Mouse (Mus musculus) monocyte, adult 2 months (primary cell): ENCODE data around the gene Klhl41.
"Not testable (repeated sequence)": the region's sequence is repeated elsewhere in the genome, so short reads cannot be mapped to it uniquely, and the experiment has no call there.

Experiments used
- DNase-seq, 2 experiments: peaks; one replicate each; pipeline ENCODE4 v3.0.0; 2022; ENCODE audit warnings: low spot score in 2 of 2, low read depth in 1 of 2

Klhl41 gene

GRCm38 (mm10) chr2:69669853-69670252, at the start of gene Klhl41:
Gene Klhl41, plus strand, starts transcription at chr2:69670120.
- no peak for DNase-seq

- DNase-seq: no peak
Measured at GRCm38 (mm10) chr2:69629215-69629614, 40.7 kb upstream of the Klhl41 start.

DNA sequence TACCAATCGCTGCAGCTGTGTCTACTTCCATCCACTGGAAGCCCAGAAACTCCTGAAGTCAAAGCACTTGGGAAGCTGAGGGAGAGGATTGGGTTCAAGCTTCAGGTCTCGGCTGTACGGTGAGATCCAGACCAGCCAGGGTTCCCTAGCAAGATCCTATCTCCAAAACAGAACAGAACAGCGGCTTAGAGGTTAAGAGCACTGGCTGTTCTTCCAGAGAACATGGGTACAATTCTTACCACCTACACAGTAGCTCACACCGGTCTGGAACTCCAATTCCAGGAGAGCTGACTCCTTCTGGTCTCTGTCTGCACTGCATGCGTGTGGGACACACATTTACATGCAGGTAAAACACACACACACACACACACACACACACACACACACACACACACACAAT, 40.0 kb upstream of the Klhl41 start:
- DNase-seq: no peak

DNA sequence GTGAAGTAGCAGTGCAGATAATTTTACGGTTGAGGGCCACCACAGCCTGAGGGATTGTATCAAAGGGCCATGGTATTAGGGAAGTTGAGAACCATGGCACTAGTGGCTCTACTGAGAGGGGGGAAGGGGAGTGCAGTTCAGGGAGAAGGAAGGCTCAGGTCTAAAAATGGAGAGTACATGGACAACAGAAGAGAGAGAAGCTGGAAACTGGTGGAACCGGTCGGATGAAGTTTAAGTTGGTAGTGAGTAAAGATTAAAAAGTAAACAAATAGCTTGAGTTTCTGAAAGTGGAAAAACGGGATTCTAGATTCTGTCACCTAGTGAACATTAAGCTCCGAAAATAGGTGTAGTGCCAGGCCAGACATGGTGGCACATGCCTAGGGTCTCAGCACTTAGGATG, 39.1 kb upstream of the Klhl41 start:
- no peak for DNase-seq

- no peak for DNase-seq
Measured at GRCm38 (mm10) chr2:69631449-69631848, 38.5 kb upstream of the Klhl41 start.

DNA sequence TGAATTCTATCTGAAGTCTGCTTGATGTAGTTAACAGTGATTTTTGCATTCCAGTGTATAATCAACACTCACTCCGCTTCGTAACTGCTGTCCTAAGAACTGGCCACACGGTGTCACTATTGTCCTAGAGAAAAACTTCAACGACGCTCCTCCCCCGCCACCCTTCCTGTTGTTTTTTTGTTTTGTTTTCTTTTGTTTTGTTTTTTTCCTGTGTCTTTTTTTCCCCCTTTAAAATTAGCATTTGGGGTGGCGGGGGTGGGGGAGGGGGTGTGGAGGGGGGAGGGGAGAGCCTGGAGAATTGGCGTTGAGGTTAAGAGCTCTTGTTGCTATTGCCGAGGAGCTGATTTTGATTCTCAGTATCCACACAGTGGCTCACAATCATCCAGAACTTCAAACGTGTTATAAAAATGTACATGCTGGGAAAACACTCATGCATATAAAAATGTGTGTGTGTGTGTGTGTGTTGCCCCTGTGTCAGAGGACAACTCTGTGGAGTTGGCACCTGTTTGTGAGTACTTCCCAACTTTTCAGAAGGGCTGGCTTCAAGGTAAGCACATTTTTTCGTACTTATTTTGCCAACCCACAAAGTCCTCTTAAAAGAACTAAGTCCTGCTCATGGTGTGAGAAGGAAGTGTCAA, 34.7 kb upstream of the Klhl41 start:
- DNase-seq: no peak

DNA sequence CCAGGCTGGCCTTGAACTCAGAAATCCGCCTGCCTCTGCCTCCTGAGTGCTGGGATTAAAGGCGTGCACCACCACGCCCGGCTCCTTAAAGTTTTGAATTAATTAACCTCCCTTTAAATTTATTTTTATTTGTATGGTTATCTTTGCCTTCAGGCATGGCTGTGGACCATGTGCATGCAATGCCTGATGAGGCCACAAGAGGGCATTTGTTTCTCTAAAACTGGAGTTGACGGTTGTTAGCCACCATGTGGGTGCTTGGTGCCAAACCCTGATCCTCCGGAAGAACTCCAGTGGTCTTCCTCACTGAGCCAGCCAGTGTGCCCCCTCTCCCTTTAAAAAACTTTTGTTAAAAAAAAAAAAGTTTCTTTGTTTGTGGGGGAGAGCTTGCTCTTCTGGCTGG, 34.1 kb upstream of the Klhl41 start:
- DNase-seq: peak; percentile 21 to 63

DNA sequence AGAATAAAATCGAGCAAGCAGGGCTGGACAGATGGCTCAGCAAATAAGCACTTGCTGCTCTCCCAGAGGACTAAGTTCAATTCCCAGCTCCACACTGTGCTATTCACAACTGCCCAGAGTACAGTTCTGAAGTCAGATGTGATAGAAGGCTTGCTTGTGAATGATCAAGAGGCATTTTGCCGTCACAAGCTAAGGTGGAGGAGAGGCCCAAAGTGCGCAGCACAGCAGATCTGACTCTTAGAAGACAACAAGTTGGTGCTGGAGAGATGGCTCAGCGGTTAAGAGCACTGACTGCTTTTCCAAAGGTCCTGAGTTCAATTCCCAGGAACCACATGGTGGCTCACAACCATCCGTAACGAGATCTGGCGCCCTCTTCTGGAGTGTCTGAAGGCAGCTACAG, 31.9 kb upstream of the Klhl41 start:
- not testable (repeated sequence) for DNase-seq

DNA sequence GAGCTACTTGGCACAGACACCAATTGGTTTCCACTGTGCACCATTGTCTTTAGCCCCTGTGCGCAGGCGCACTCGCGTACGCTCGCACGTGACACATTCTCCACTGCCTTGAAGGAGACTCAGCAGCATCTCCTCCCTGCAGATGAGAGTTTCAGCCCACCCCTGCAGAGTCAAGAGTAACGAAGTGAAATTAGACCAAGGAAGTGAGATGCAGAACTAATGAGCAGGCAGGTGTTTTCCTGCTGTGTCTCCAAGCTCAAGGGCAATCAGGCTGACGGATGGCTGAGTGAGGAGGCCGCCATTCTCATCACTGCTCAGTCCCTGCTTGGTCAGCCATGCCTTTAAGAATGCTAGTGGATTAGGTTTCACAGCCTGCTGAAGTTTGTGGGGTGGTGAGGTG, 29.8 kb upstream of the Klhl41 start:
- DNase-seq: no peak

DNA sequence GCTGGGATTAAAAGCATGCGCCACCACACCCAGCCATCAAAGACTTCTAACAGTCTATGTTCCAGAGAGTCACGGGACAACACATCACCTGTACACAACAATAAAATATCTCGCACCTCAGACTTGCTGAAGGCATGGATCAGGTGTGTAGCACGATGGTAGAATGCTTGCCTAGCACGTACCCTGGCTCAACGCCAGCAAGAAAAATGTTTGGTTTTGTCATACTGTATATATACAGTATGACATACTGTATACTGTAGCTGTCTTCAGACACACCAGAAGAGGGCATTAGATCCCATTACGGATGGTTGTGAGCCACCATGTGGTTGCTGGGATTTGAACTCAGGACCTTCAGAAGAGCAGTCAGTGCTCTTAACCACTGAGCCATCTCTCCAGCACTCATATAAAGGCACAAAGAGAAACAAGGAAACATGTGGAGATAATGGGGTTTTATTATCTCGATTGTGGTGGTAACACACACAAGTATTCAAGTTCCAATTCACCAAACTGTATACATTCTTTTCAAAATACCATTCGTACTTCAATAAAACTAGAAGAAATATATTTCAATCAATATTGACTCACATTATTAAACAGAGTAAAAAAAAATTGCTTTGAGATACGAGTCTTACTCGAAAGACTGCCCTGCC, 24.8 kb upstream of the Klhl41 start:
- DNase-seq: no peak

DNA sequence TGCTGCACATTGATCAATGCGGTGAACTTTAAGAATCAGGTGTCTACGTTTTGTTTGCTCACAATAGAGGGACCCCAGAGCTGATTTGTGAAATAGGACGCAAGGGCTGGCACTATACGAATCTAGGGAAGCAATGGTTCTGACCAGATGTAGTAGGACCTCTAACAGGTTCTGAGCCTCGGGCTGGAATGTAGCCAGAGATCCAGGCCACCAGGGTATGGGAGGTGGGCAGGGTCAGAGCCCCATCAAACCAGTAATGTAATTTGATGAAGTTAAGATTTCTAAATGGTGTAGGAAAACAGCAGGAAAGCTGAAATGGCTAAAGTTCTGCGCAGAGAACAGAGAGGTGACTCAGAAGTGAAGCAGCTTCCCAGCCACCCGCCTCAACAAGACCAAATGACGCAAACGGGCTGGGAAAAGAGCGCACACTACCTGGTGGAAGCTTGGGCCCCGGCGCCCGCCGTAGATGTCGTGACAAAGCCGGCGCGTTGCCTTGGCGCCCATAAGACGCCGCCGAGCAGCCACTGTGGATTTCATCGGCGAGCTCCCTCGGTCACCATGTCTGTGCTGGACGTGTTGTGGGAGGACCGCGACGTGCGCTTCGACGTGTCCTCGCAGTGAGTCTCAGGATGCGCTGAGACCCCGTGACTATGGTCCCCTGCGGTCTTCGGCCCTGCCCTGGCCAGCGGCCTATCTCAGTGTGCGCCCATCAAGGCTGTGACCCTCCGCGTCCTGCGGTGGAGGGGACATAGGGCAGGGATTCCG, 23.0 kb upstream of the Klhl41 start, which contains the start of gene Bbs5:
TSS of gene Bbs5 (plus strand) at position 446 of the 765 bp plus-strand sequence.
- peak; percentile 39 to 60 for DNase-seq

- no peak for DNase-seq
Measured at GRCm38 (mm10) chr2:69649716-69650115, 20.2 kb upstream of the Klhl41 start.

- DNase-seq: no peak
Measured at GRCm38 (mm10) chr2:69659326-69659725, 10.6 kb upstream of the Klhl41 start.

GRCm38 (mm10) chr2:69663827-69664476, 6.0 kb upstream of the Klhl41 start:
- no peak for DNase-seq

DNA sequence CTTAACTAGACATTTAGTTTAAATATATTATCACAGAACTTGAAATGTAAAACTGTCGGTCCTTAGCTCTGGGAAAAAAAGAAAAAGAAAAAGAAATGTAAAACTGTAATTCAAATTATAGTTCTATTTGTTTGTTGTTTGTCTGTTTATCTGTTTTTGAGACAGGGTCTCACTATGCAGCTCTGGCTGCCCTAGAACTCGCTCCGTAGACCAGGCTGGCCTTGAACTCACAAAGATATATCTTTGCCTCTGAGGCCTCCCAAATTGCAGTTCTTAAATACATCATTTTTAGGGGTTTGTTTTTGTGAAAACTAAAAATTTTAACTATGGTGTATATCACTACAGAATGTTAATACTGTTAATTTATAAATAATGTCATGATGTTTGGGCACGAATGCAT, 2.3 kb upstream of the Klhl41 start:
- no peak for DNase-seq

- no peak for DNase-seq
Measured at GRCm38 (mm10) chr2:69668414-69668813, 1.5 kb upstream of the Klhl41 start.

- no peak for DNase-seq
Measured at GRCm38 (mm10) chr2:69673723-69674122, 3.8 kb downstream of the Klhl41 start.

DNA sequence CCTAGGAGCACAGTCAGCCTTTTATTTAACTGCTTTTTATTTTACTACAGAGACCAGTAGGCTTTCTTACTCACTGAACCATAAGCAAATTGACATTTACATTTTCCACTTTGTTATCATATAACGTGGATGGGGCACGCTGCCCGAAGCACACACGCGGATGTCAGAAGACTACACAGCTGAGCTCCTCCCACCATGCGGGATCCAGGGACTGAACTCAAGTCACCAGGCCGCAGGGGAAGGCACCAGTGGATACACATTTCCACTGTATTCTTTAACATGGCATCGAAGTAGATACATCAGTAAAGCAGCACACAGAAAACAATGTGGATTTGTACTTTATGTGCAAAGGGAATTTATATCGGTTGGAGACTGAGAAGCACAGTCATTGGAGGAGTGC, 5.3 kb downstream of the Klhl41 start:
- no peak for DNase-seq

GRCm38 (mm10) chr2:69676713-69677112, 6.8 kb downstream of the Klhl41 start:
- DNase-seq: no peak

GRCm38 (mm10) chr2:69677215-69677614, 7.3 kb downstream of the Klhl41 start:
- not testable (repeated sequence) for DNase-seq

DNA sequence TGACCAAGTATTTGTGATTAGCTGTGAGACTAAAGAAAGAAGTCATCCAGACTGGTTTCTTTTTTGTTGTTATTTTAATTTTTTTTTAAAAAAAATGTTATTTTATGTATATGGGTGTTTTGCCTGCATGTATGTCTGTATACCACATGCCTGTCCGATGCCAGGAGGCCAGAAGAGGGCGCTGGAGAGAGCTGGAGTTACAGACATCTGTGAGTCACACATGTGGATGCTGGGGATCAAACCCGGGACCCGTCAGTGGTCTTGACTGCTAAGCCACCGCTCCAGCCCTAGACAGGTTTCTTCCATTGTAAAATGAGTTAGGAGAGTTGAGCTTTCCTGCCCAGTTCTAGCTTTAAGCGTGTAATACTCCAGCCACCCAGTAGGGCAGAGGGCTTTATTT, 10.1 kb downstream of the Klhl41 start:
- no peak for DNase-seq

DNA sequence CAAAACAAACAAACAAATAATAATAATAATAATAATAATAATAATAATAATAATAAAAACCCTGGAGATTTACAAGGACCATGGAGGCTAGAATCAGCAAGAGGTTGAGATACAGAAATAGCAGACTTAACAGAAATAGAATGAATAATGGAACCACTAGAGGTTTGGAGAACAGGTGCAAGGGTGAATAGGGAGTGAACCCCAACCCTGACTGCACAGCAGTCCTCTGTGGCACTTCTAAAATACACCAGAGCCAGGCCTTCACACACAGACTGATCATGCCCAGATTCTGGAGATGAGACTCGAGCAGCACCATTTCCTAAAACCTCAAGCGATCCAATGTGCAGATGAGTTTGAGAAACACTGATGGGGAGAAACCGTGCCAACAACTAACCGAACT, 12.0 kb downstream of the Klhl41 start:
- DNase-seq: no peak
